Mouse (Mus musculus) megakaryocyte, embryonic 14.5 days (primary cell): ENCODE measurements around the gene Hfe2. TPM values are rescaled to one million over a fixed set of nuclear protein-coding genes. Genes with fewer than 3 reads are reported as not detected.

Experiments used
- H3K27me3 ChIP-seq: replicated peaks from 2 replicates; pipeline ENCODE3; 2012; ENCODE audit warnings: inconsistent platforms
- H3K36me3 ChIP-seq: replicated peaks from 2 replicates; pipeline ENCODE3; 2012; ENCODE audit warnings: low read length, inconsistent platforms, mixed read lengths
- H3K4me1 ChIP-seq: 2 replicates; pipeline ENCODE4 v1.6.1; 2012; ENCODE audit warnings: inconsistent platforms
- H3K4me3 ChIP-seq: replicated peaks from 2 replicates; pipeline ENCODE3; 2012; ENCODE audit warnings: moderate library complexity, mild to moderate bottlenecking, inconsistent platforms
- H3K9me3 ChIP-seq: 2 replicates; pipeline ENCODE4 v1.6.1; 2012; ENCODE audit warnings: inconsistent platforms
- FLI1 ChIP-seq: IDR thresholded peaks from 2 replicates; pipeline ENCODE4 v1.6.1; 2012; ENCODE audit warnings: low read length, inconsistent platforms, mixed read lengths
- GATA1 ChIP-seq: IDR thresholded peaks from 3 replicates; pipeline ENCODE4 v1.6.1; 2012; ENCODE audit warnings: mixed read lengths, low read length, inconsistent platforms, borderline replicate concordance
- polyA plus RNA-seq: library from polyadenylated mRNA; stranded (reverse); fragments of >175 nt; gene quantifications from 2 replicates; pipeline ENCODE4 v1.2.3, GENCODE M21; 2012; ENCODE audit warnings: low replicate concordance; ENCODE audit not compliant: insufficient read depth

Gene Hfe2
- polyA plus RNA-seq, 1 experiment = 21.2 TPM

DNA sequence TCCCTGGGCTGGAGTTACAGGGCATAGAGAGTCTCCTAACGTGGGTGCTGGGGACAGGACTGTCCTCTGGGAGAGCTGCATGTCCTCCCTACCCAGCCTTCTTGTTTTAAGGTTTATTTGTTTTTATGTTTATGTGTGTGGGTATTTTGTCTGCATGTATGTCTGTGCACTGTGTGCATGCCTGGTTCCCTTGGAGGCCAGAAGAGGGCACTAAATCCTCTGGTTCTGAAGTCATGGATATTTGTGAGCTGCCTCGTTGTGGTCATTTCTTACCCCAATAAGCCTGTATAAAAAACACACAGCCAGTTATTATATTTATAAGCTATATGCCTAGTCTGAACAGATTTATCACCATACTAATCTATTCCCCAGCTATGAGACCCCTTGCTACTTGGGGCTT lies 9.3 kb downstream of the Hfe2 start:
- Histone ChIP-seq H3K4me1 (no peaks in the 10 kb centered on the region), H3K27me3 (peaks cover 36% of the 10 kb centered on the region)
- TF ChIP-seq FLI1 = no peak
- no peak for TF ChIP-seq GATA1

GRCm38 (mm10) chr3:96539316-96539715 lies 14.3 kb downstream of the Hfe2 start:
- Histone ChIP-seq H3K9me3 (peaks cover 6% of the 10 kb centered on the region), H3K36me3 (no peaks in the 10 kb centered on the region), H3K27me3 (peaks cover 33% of the 10 kb centered on the region), H3K4me3 (no peak overlapping the region), H3K4me1 (no peaks in the 10 kb centered on the region)
- TF ChIP-seq FLI1 (no peak), GATA1 (no peak)

More for the DNA sequence above, 9.3 kb downstream of the Hfe2 start:
- Histone ChIP-seq H3K36me3 (no peaks in the 10 kb centered on the region), H3K4me3 (no peak overlapping the region), H3K9me3 (peaks cover 3% of the 10 kb centered on the region; the same call in 1 of the 2 replicates)

GRCm38 (mm10) chr3:96540740-96541139 lies 15.8 kb downstream of the Hfe2 start:
- Histone ChIP-seq H3K27me3 (peaks cover 33% of the 10 kb centered on the region), H3K9me3 (peaks cover 3% of the 10 kb centered on the region), H3K4me1 (no peaks in the 10 kb centered on the region), H3K36me3 (no peaks in the 10 kb centered on the region), H3K4me3 (no peak overlapping the region)
- TF ChIP-seq GATA1 = no peak
- no peak for TF ChIP-seq FLI1

DNA sequence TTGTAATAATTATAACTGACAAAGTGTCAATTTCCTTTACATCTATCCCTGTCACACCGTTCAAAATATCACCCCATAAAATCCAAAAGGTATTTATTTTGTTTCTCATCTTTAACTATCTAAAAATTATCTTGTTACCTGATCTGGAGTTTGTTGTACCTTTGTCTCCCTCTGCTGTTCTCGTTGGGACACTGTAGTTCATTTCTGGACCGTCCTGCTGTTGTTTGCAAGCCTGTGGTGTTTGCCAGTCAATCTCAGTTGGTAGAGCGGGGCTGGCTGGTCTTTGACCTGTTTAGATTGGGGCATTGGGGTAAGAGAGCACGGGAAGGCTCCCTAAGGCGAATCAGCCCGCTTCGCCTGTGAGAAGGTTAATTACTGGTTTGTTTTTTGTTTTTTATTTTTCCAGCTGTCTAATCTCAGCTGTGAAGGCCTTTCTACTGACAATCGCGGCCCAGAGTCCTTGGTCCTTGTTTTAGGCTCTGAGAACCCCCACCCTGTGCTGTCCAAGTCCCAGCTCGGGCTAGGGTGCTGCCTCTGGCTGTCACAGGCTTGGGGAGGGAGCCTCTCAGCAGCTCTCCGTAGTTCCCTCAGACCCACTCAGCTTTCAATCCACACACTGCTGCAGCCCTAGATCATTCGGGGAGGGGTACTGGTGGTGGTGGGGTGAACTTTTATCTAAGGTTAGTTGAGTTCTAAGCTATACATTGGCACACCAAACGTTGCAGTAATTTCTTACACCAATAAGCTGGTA lies 16.5 kb downstream of the Hfe2 start:
- Histone ChIP-seq H3K27me3 (peaks cover 36% of the 10 kb centered on the region), H3K4me3 (no peak overlapping the region), H3K9me3 (peaks cover 3% of the 10 kb centered on the region), H3K36me3 (no peaks in the 10 kb centered on the region), H3K4me1 (no peaks in the 10 kb centered on the region)
- TF ChIP-seq FLI1 (no peak), GATA1 (no peak)

- H3K36me3 ChIP-seq = no peaks in the 10 kb centered on the region
Measured at GRCm38 (mm10) chr3:96542554-96542953, 17.6 kb downstream of the Hfe2 start.

DNA sequence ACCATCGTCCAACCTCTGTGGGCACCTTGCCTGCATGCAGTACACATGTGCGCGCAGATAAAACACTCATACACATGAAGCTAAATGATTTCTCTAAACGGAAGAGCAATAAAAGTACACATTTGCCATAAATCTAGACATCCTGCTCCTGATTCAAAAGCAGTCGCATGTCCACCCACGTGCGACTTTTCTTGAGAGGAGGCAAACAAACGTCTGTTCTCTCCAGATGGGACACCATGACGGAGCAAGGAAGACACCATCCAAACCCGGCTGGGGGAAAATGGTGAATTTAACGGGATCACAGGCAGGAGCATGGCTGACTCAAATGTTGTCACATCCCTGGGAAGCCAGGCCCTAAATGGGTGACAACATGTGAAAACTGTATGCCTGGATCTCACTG lies 18.4 kb downstream of the Hfe2 start:
- peaks cover 3% of the 10 kb centered on the region for H3K9me3 ChIP-seq
- no peaks in the 10 kb centered on the region for H3K36me3 ChIP-seq
- peaks cover 35% of the 10 kb centered on the region for H3K27me3 ChIP-seq
- H3K4me1 ChIP-seq = peaks cover 12% of the 10 kb centered on the region
- no peak overlapping the region for H3K4me3 ChIP-seq
- TF ChIP-seq FLI1 = no peak
- no peak for TF ChIP-seq GATA1

More at GRCm38 (mm10) chr3:96542554-96542953, 17.6 kb downstream of the Hfe2 start:
- TF ChIP-seq GATA1 = no peak
- TF ChIP-seq FLI1 = no peak
- Histone ChIP-seq H3K27me3 (peaks cover 35% of the 10 kb centered on the region), H3K4me3 (no peak overlapping the region), H3K9me3 (peaks cover 3% of the 10 kb centered on the region), H3K4me1 (peaks cover 6% of the 10 kb centered on the region)

DNA sequence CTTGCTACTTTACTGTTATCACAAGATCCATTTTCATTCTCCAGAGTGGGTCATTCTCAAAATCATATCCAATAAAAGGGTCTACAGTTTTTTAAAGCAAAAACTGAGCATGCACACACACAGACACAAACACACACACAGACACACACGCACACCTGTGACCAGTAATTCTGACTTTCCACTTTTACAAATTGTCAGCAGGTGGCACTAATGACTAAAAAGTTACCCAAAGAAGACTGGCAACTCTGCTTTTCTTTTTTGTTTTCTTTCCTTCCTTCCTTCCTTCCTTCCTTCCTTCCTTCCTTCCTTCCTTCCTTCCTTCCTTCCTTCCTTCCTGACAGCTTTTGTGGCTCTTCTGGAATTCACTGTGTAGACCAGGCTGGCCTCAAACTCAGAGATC lies 20.6 kb downstream of the Hfe2 start:
- Histone ChIP-seq H3K27me3 (peaks cover 33% of the 10 kb centered on the region), H3K9me3 (peaks cover 3% of the 10 kb centered on the region), H3K36me3 (no peaks in the 10 kb centered on the region), H3K4me3 (no peak overlapping the region), H3K4me1 (peaks cover 24% of the 10 kb centered on the region)
- TF ChIP-seq FLI1 = no peak
- no peak for TF ChIP-seq GATA1

DNA sequence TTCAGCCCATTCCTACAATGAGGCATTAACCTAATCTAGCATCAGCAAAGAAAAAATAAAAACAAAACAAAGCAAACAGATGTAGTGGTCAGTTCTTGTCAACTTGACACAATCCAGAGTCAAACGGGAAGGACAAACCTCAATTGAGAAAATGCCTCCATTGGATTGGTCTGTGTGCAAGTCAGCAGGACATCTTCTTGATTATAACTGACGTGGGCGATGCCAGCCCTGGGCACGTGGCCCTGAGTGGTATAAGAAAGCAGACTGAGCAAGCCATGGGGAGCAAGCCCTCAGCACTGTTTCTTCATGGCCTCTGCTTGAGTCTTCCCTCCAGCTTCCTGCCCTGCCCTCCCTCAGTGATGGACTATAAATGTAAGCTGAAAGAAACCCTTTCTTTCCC lies 21.9 kb downstream of the Hfe2 start:
- Histone ChIP-seq H3K4me3 (peak overlapping the region; percentile 16), H3K27me3 (peaks cover 26% of the 10 kb centered on the region), H3K4me1 (peaks cover 36% of the 10 kb centered on the region), H3K36me3 (no peaks in the 10 kb centered on the region), H3K9me3 (peaks cover 3% of the 10 kb centered on the region)
- TF ChIP-seq FLI1 = no peak
- no peak for TF ChIP-seq GATA1

- TF ChIP-seq FLI1 = no peak
- TF ChIP-seq GATA1 = no peak
- Histone ChIP-seq H3K4me3 (peak overlapping the region; percentile 71), H3K4me1 (peaks cover 38% of the 10 kb centered on the region)
Measured at GRCm38 (mm10) chr3:96547389-96547960, 22.5 kb downstream of the Hfe2 start.

DNA sequence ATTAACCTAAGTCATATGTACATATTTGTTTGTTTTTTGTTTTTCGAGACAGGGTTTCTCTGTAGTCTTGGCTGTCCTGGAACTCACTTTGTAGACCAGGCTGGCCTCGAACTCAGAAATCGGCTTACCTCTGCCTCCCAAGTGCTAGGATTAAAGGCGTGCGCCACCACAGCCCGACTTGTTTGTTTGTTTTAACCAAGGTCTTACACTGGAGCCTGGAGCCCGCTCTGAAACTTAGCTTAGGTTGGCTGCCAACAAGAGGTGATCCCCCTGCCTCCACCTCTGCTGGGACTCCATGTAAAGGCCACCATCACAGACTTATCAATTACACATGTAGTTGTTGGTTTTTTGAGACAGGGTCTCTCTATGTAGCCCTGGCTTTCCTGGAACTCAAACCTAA lies 23.9 kb downstream of the Hfe2 start:
- no peak for TF ChIP-seq GATA1
- no peak for TF ChIP-seq FLI1
- no peaks in the 10 kb centered on the region for H3K36me3 ChIP-seq
- H3K27me3 ChIP-seq = peaks cover 10% of the 10 kb centered on the region
- no peak overlapping the region for H3K4me3 ChIP-seq
- peaks cover 44% of the 10 kb centered on the region for H3K4me1 ChIP-seq
- peaks cover 3% of the 10 kb centered on the region for H3K9me3 ChIP-seq

More at GRCm38 (mm10) chr3:96547389-96547960, 22.5 kb downstream of the Hfe2 start:
- Histone ChIP-seq H3K36me3 (no peaks in the 10 kb centered on the region), H3K9me3 (peaks cover 3% of the 10 kb centered on the region), H3K27me3 (peaks cover 22% of the 10 kb centered on the region)

DNA sequence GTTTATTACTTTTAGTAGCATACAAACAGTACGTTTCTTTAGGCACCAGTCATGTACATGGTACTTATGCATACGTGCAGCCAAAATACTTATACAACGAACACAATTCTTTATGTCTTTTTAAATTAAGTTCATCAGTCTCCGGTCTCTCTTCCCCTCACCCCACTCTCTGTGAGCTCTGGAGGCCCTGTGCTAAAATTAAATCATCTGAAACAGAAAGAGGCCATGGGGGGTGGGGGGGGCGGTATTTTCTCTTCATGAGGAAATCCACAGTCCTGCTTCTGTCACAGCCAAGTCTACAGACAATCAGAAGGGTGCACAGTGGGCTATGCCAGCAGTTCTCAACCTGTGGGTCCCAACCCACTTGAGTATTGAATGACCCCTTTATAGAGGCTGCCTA lies 24.4 kb downstream of the Hfe2 start:
- Histone ChIP-seq H3K4me1 (peaks cover 49% of the 10 kb centered on the region), H3K27me3 (peaks cover 4% of the 10 kb centered on the region), H3K4me3 (no peak overlapping the region), H3K36me3 (no peaks in the 10 kb centered on the region), H3K9me3 (no peaks in the 10 kb centered on the region)
- TF ChIP-seq GATA1 = no peak
- no peak for TF ChIP-seq FLI1
